Mouse (Mus musculus): ENCODE measurements around the gene Scn3b. TPM values are rescaled to one million over a fixed set of nuclear protein-coding genes. Genes with fewer than 3 reads are reported as not detected.

The Scn3b gene
- polyA plus RNA-seq, 1 experiment from 2014 or later: 0.90 TPM

- no peak for DNase-seq (ENCODE audit: low spot score)
- Histone ChIP-seq H3K4me3 (no peak overlapping the region), H3K27me3 (ENCODE audit: insufficient read depth, poor library complexity, severe bottlenecking) (no peaks in the 10 kb centered on the region; the same call in 1 of the 2 replicates), H3K36me3 (no peaks in the 10 kb centered on the region), H3K9me3 (no peaks in the 10 kb centered on the region), H3K27ac (no peak overlapping the region), H3K4me1 (no peaks in the 10 kb centered on the region)
- 77% methylated on average over 5 of the region's 5 CpGs for WGBS
These were observed 6.9 kb downstream of the Scn3b start for GRCm38 (mm10) chr9:40275904-40276303.

- Histone ChIP-seq H3K27ac (no peak overlapping the region), H3K4me1 (no peaks in the 10 kb centered on the region), H3K27me3 (ENCODE audit: insufficient read depth, poor library complexity, severe bottlenecking) (no peaks in the 10 kb centered on the region), H3K4me3 (no peak overlapping the region), H3K9me3 (no peaks in the 10 kb centered on the region), H3K36me3 (no peaks in the 10 kb centered on the region)
- DNase-seq (ENCODE audit: low spot score): no peak
- WGBS: 79% methylated on average over 3 of the region's 3 CpGs
These were observed 8.7 kb downstream of the Scn3b start for GRCm38 (mm10) chr9:40277671-40278070.

- no peak overlapping the region for H3K27ac ChIP-seq
- H3K27me3 ChIP-seq (ENCODE audit: insufficient read depth, poor library complexity, severe bottlenecking): no peaks in the 10 kb centered on the region
- no peaks in the 10 kb centered on the region for H3K36me3 ChIP-seq
- peak; percentile 53 for DNase-seq (ENCODE audit: low spot score)
- no peak overlapping the region for H3K4me3 ChIP-seq
- H3K4me1 ChIP-seq: no peaks in the 10 kb centered on the region
- no peaks in the 10 kb centered on the region for H3K9me3 ChIP-seq
- WGBS: 89% methylated on average over 7 of the region's 7 CpGs
These were observed 10.4 kb downstream of the Scn3b start for GRCm38 (mm10) chr9:40279438-40279837.

DNA sequence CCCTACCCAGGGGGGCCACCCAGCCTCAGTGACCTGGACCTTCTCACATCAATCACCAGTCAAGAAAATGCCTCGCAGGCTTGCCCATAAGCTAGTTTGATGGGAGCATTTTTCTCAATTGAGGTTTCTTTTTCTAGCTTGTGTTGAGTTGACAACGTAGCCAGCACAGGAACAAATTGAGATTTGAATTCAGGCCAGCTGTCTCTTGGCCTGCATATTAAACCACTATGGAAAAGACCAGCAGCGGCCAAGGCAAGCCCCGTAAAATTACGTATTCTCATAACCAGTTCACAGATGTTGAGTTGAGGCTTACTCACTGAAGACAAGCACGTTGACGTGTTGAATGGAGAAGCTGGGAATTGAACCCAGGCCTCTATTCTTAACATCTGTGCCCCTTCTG, 14.0 kb downstream of the Scn3b start:
- no peak overlapping the region for H3K27ac ChIP-seq

DNA sequence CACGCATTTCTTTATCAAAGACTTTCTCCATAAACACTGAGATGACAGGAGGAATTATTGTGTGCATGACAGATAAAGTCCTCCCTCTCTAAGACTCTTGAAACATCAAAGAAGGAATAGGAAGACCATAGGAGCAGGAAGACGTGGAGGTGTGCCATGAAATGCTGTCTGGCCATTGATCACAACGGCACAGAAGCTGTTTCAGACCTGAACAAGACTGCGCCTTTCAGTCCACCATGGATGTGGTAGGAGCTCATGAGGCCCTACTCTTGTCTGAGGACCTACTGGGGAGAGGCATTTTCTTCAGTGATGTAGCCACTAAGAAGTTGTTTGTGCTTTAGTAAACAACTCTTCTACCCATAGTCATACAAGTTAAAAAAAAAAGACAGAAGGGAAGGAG, 23.5 kb downstream of the Scn3b start:
- Histone ChIP-seq H3K4me1 (no peaks in the 10 kb centered on the region), H3K9me3 (no peaks in the 10 kb centered on the region), H3K27me3 (ENCODE audit: insufficient read depth, poor library complexity, severe bottlenecking) (no peaks in the 10 kb centered on the region), H3K4me3 (no peak overlapping the region), H3K36me3 (peaks cover 30% of the 10 kb centered on the region), H3K27ac (no peak overlapping the region)
- WGBS: 86% methylated on average over 4 of the region's 4 CpGs
- DNase-seq (ENCODE audit: low spot score): no peak

More for the DNA sequence above, 14.0 kb downstream of the Scn3b start:
- no peak overlapping the region for H3K4me3 ChIP-seq
- WGBS: 85% methylated on average over 7 of the region's 7 CpGs
- H3K27me3 ChIP-seq (ENCODE audit: insufficient read depth, poor library complexity, severe bottlenecking): no peaks in the 10 kb centered on the region
- no peaks in the 10 kb centered on the region for H3K4me1 ChIP-seq
- no peaks in the 10 kb centered on the region for H3K36me3 ChIP-seq
- H3K9me3 ChIP-seq: no peaks in the 10 kb centered on the region
- DNase-seq (ENCODE audit: low spot score): no peak

DNA sequence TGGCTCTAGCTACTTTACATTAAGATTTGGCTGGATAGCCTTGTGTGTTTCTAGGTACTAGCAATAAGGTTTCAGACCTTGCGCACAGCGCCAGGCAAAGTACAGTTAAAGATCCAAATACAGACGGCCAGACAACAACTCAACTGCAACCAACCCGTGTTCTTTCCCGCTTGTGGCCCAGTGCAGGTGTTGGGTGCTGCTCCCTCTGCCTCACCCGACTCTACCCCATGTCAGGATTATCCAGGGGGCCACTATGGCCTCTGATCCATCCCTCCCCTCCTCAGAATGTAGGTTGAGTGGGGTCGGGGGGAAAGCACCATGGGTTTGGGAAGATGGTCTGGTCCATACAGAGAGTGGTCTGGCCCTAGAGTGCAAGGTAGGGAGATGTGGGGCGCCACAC, 24.3 kb downstream of the Scn3b start:
- WGBS: 83% methylated on average over 8 of the region's 8 CpGs
- no peak for DNase-seq (ENCODE audit: low spot score)

DNA sequence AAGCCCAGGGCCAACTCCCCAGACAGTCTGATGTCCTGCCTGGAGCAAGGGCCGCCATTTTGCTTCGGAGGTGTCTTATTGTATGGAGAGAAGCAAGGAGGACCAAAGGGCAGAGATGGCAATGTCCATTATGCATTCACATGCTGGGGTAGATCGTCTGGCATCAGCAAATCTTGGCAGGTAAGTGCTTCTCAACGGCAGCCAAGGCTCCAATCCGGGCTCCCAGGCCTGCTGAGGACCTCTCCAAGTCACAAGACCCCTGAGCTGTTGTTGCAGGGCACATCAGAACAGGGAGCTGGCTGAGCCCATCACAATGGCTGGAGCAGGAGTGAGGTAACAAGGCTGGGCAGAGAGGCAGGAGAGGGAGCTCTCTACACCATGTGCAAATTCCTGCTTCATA, 24.7 kb downstream of the Scn3b start:
- WGBS: 89% methylated on average over 5 of the region's 5 CpGs
- no peak for DNase-seq (ENCODE audit: low spot score)
- Histone ChIP-seq H3K4me1 (no peaks in the 10 kb centered on the region), H3K36me3 (peaks cover 40% of the 10 kb centered on the region), H3K9me3 (no peaks in the 10 kb centered on the region), H3K27me3 (ENCODE audit: insufficient read depth, poor library complexity, severe bottlenecking) (no peaks in the 10 kb centered on the region), H3K27ac (no peak overlapping the region), H3K4me3 (no peak overlapping the region)

More for the DNA sequence above, 24.3 kb downstream of the Scn3b start:
- H3K9me3 ChIP-seq: no peaks in the 10 kb centered on the region
- no peak overlapping the region for H3K27ac ChIP-seq
- H3K27me3 ChIP-seq (ENCODE audit: insufficient read depth, poor library complexity, severe bottlenecking): no peaks in the 10 kb centered on the region
- H3K36me3 ChIP-seq: peaks cover 36% of the 10 kb centered on the region
- no peaks in the 10 kb centered on the region for H3K4me1 ChIP-seq
- H3K4me3 ChIP-seq: no peak overlapping the region

DNA sequence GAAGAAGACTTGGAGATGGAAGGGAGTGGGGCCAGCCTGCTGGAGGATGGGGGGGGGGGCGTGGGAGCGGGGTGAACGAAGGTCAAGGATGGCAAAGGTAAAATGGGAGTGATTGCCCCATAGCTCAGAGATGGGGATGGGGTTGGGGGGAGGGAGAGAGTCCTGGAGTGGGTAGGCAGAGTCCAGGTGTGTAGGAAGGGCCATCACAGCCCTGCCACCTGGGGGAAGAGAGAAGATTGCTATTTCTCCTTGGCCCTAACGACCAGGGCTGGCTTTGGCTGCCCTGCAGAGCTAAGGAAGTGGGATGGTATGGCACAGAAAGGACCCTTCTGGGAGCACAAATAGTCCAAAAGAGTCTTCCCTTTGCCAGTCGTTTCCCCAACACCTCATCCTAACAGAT, 25.2 kb downstream of the Scn3b start:
- 85% methylated on average over 5 of the region's 5 CpGs for WGBS
- Histone ChIP-seq H3K4me1 (no peaks in the 10 kb centered on the region), H3K4me3 (no peak overlapping the region), H3K9me3 (no peaks in the 10 kb centered on the region), H3K36me3 (peaks cover 45% of the 10 kb centered on the region), H3K27me3 (ENCODE audit: insufficient read depth, poor library complexity, severe bottlenecking) (no peaks in the 10 kb centered on the region), H3K27ac (no peak overlapping the region)
- DNase-seq (ENCODE audit: low spot score): no peak

GRCm38 (mm10) chr9:40294866-40295265, 25.8 kb downstream of the Scn3b start:
- Histone ChIP-seq H3K9me3 (no peaks in the 10 kb centered on the region), H3K27ac (no peak overlapping the region), H3K4me3 (no peak overlapping the region), H3K27me3 (ENCODE audit: insufficient read depth, poor library complexity, severe bottlenecking) (no peaks in the 10 kb centered on the region), H3K36me3 (peaks cover 51% of the 10 kb centered on the region), H3K4me1 (no peaks in the 10 kb centered on the region)
- DNase-seq (ENCODE audit: low spot score): no peak
- WGBS: 69% methylated on average over 1 of the region's 1 CpGs

DNA sequence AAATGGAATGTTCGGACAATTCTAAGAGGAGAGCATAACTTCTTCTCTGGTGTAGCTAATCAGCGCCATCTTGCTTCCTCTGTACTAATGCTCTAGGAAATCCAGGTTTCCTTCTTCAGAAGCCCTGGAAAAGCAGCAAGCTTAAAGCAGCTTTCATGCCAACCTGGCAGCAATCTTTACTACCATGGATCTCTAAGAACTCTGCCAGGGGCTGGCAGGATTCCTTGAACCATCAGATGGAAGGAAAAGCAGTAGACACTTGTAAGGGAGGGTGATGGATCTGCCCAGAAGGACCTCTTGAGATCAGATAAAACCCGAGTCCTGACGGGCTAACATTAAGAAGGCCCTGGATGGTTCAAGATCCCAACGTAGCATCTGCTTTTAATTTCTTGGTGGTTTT, 27.2 kb downstream of the Scn3b start:
- H3K36me3 ChIP-seq: peaks cover 58% of the 10 kb centered on the region
- no peak overlapping the region for H3K4me3 ChIP-seq
- 85% methylated on average over 5 of the region's 5 CpGs for WGBS
- H3K27me3 ChIP-seq (ENCODE audit: insufficient read depth, poor library complexity, severe bottlenecking): no peaks in the 10 kb centered on the region
- no peaks in the 10 kb centered on the region for H3K4me1 ChIP-seq
- H3K9me3 ChIP-seq: no peaks in the 10 kb centered on the region
- no peak overlapping the region for H3K27ac ChIP-seq
- no peak for DNase-seq (ENCODE audit: low spot score)

DNA sequence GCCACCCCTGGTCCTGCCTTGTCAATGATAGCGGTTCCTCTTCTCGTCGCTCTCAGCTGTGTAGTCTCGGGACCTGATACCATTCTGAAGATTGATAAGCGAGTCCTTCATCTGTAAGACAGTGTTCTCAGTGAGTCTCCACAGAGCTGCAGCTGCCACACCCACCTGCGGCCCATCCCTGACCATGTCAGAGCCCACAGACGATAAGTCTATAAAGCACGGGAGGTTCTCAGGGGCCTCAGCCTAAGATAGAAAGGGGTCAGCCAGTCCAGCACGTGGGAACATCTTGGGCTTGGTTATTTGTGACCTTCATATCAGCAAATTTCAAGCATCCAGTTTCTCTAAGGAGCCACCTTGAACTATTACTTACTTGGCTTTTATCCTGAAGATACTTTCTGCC, 29.0 kb downstream of the Scn3b start:
- no peak for DNase-seq (ENCODE audit: low spot score)
- Histone ChIP-seq H3K4me3 (no peak overlapping the region), H3K27ac (no peak overlapping the region), H3K9me3 (no peaks in the 10 kb centered on the region), H3K36me3 (peaks cover 72% of the 10 kb centered on the region), H3K27me3 (ENCODE audit: insufficient read depth, poor library complexity, severe bottlenecking) (no peaks in the 10 kb centered on the region), H3K4me1 (no peaks in the 10 kb centered on the region)
- WGBS: 78% methylated on average over 9 of the region's 9 CpGs

DNA sequence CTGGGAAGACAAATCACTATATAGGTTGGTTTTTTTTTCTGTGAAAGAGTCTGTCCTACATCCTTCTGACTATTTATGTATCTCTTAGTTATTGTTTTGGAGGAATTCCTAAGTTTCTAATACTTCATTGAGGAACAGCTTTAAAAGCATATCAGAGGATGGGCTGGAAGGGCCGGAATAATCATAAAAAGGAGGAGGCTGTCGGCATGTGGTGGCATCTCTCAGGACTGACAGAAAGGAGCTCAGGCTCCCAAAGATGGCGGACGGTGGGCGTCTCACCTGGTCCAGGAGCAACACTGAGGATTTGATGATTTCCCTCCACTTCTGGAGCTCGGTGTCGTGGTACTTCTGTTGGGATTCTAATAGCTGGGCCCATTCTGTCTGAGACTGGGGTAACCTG, 30.3 kb downstream of the Scn3b start:
- Histone ChIP-seq H3K4me3 (no peak overlapping the region), H3K9me3 (no peaks in the 10 kb centered on the region), H3K27me3 (ENCODE audit: insufficient read depth, poor library complexity, severe bottlenecking) (no peaks in the 10 kb centered on the region), H3K27ac (no peak overlapping the region), H3K36me3 (peaks cover 73% of the 10 kb centered on the region), H3K4me1 (no peaks in the 10 kb centered on the region)
- DNase-seq (ENCODE audit: low spot score): no peak
- WGBS: 89% methylated on average over 7 of the region's 7 CpGs

DNA sequence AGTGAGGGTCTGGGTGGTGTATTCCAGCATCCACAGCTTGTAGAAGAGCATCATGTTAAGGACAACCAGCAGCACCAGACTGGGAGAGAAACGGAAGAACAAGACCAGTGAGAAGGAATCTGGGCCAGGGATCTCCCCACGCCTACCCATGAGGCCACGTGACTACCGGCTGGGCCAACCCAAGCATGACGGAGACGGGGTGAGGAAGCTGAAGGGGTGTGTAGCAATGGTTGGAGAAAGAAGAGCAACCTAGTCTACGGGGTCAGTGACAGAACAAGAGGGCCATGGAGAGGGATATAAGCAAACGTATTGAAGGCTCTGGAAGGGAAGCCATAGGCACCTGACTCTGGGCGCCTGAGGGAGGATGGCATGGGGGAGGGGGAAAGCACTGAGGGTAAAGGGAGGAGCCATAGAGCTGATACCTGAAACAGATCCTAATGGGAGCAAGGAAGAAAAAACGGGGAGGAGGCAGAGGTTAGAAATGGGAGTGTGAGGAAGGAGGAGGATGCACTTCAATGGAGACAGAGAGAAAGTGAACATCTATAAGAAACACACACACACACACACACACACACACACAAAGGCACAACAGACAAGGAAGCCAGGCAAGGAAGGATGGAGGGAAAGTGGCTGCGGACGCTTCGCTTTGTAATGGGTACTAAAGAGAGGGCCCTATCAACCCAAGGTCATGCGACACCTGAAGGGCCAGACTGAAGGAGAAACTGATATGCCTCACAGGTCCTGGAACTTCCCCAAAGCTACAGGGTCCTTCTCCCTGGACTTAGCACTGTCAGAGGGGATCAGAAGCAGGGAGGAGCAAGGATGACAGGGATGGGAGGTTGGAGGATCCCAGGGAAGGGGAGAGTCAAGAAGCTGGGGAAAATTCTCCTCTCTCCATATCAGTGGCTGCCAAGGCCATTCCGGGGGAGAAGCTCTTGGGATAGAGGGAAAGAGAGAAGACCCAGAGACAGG, 31.3 kb downstream of the Scn3b start:
- Histone ChIP-seq H3K4me3 (no peak overlapping the region), H3K4me1 (no peaks in the 10 kb centered on the region), H3K27ac (no peak overlapping the region), H3K36me3 (peaks cover 75% of the 10 kb centered on the region), H3K9me3 (no peaks in the 10 kb centered on the region), H3K27me3 (ENCODE audit: insufficient read depth, poor library complexity, severe bottlenecking) (no peaks in the 10 kb centered on the region)
- WGBS: 86% methylated on average over 15 of the region's 15 CpGs
- no peak for DNase-seq (ENCODE audit: low spot score)

All from heart, embryonic 10.5 days (tissue).